Mouse (Mus musculus): ENCODE data around the gene Rpusd2.
A peak's percentile ranks its signal among the peaks of the same experiment; 100 is the strongest.
"Not testable (repeated sequence)": the region's sequence is repeated elsewhere in the genome, so short reads cannot be mapped to it uniquely, and the experiment has no call there.

Gene Rpusd2

GRCm38 (mm10) chr2:119034656-119035396 is at the start of gene Rpusd2:
TSS of gene Rpusd2 (plus strand) at chr2:119034790.
- DNase-seq (ENCODE audit: low spot score): peak; percentile 94

GRCm38 (mm10) chr2:118995490-118995889 is 39.1 kb upstream of the Rpusd2 start:
- no peak for DNase-seq (ENCODE audit: low spot score)

- DNase-seq (ENCODE audit: low spot score): no peak
These were observed 38.4 kb upstream of the Rpusd2 start for GRCm38 (mm10) chr2:118995919-118996797.

- DNase-seq (ENCODE audit: low spot score): no peak
These were observed 37.8 kb upstream of the Rpusd2 start for GRCm38 (mm10) chr2:118996798-118997105.

GRCm38 (mm10) chr2:118998115-118998866 is 36.3 kb upstream of the Rpusd2 start:
- DNase-seq (ENCODE audit: low spot score): no peak

- DNase-seq (ENCODE audit: low spot score): no peak
These were observed 35.5 kb upstream of the Rpusd2 start for GRCm38 (mm10) chr2:118999025-118999639.

GRCm38 (mm10) chr2:119006886-119007285 is 27.7 kb upstream of the Rpusd2 start:
- DNase-seq (ENCODE audit: low spot score): no peak

GRCm38 (mm10) chr2:119009376-119009775 is 25.2 kb upstream of the Rpusd2 start:
- DNase-seq (ENCODE audit: low spot score): no peak

GRCm38 (mm10) chr2:119014989-119015388 is 19.6 kb upstream of the Rpusd2 start:
- DNase-seq (ENCODE audit: low spot score): no peak

- DNase-seq (ENCODE audit: low spot score): no peak
These were observed 18.9 kb upstream of the Rpusd2 start for GRCm38 (mm10) chr2:119015604-119016180.

- DNase-seq (ENCODE audit: low spot score): not testable (repeated sequence)
These were observed 18.3 kb upstream of the Rpusd2 start for GRCm38 (mm10) chr2:119016312-119016711.

GRCm38 (mm10) chr2:119017647-119018046 is 16.9 kb upstream of the Rpusd2 start:
- DNase-seq (ENCODE audit: low spot score): no peak

- no peak for DNase-seq (ENCODE audit: low spot score)
These were observed 16.0 kb upstream of the Rpusd2 start for GRCm38 (mm10) chr2:119018391-119019122.

- DNase-seq (ENCODE audit: low spot score): no peak
These were observed 15.5 kb upstream of the Rpusd2 start for GRCm38 (mm10) chr2:119019131-119019530.

GRCm38 (mm10) chr2:119019538-119019937 is 15.1 kb upstream of the Rpusd2 start:
- no peak for DNase-seq (ENCODE audit: low spot score)

GRCm38 (mm10) chr2:119023154-119023660 is 11.4 kb upstream of the Rpusd2 start:
- DNase-seq (ENCODE audit: low spot score): no peak

- DNase-seq (ENCODE audit: low spot score): no peak
These were observed 9.9 kb upstream of the Rpusd2 start for GRCm38 (mm10) chr2:119024536-119025238.

GRCm38 (mm10) chr2:119025239-119025616 is 9.4 kb upstream of the Rpusd2 start:
- DNase-seq (ENCODE audit: low spot score): no peak

GRCm38 (mm10) chr2:119026951-119027350 is 7.6 kb upstream of the Rpusd2 start:
- no peak for DNase-seq (ENCODE audit: low spot score)

GRCm38 (mm10) chr2:119028941-119029551 is 5.5 kb upstream of the Rpusd2 start, which contains the start of gene Ccdc32:
TSS of gene Ccdc32 (minus strand) at chr2:119029393.
- DNase-seq (ENCODE audit: low spot score): peak; percentile 97
